Mouse (Mus musculus) hematopoietic stem cell, adult 5-6 weeks (primary cell): ENCODE data around the gene Timm8b. TPM values are rescaled to one million over a fixed set of nuclear protein-coding genes. Genes with fewer than 3 reads are reported as not detected.
A peak's percentile ranks its signal among the peaks of the same experiment; 100 is the strongest.

Experiments used
- ATAC-seq, 2 experiments: fragments of 125-278 bp in 1 of 2; replicated peaks in 1 of 2; 2 replicates each; pipeline ENCODE4 v1.8.0; 2016 to 2017; ENCODE audit warnings: inconsistent platforms in 2 of 2, mild to moderate bottlenecking in 2 of 2, moderate number of reproducible peaks in 2 of 2, low read depth in 1 of 2, moderate TSS enrichment in 1 of 2; ENCODE audit not compliant: low FRiP score in 2 of 2, poor library complexity in 2 of 2, severe bottlenecking in 2 of 2, insufficient read depth in 1 of 2, low TSS enrichment in 1 of 2
- total RNA-seq: library from RNA; stranded (forward); fragments of 172-1452, 232-1000 nt; gene quantifications from 2 replicates; pipeline ENCODE4 v1.2.3, GENCODE M21; 2017

The Timm8b gene
- total RNA-seq, result 123 and 162 TPM in 2 replicates

DNA sequence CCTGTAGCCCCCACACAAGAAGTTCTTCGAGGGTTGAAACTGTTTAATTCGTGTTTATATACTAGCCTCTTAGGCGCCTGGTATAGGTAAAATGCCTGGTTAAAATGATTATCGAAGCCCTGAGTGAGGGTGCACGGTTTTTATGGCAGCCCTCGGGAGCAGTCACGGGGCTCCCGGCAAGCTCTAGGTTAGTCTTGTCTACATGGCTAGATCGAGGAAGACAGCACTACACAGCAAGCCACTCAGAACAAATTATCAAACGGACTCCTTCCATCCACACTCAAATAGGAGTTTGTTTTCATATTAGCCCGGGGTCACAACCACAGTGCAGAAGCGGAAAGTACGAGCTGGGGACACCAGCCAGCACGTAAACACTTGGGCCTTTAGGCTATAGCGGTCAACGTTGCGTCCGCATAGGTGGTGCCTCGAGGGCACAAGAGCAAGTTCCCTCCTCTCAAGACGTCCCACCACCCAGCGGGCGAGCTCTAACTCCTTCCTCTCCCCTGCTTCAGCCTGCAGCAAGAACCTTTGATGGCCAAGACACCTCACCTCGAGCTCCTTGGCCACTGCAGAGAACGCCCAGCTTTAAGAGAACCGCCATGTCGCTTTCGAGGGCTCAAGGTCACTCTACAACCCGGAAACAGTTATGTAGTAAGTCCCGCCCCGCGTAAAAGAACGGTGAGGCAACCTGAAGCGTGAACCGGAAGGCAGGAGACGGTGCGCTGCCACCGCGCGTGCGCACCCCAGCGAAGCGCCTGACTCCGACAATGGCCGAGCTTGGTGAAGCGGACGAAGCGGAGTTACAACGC, at the start of gene Timm8b, which contains the start of gene Sdhd:
Gene Timm8b, plus strand, starts transcription at position 722 of the 809 bp plus-strand sequence.
Gene Sdhd, minus strand, starts transcription at position 624 of the 809 bp plus-strand sequence.
- peak; percentile 92 to 97 for ATAC-seq

DNA sequence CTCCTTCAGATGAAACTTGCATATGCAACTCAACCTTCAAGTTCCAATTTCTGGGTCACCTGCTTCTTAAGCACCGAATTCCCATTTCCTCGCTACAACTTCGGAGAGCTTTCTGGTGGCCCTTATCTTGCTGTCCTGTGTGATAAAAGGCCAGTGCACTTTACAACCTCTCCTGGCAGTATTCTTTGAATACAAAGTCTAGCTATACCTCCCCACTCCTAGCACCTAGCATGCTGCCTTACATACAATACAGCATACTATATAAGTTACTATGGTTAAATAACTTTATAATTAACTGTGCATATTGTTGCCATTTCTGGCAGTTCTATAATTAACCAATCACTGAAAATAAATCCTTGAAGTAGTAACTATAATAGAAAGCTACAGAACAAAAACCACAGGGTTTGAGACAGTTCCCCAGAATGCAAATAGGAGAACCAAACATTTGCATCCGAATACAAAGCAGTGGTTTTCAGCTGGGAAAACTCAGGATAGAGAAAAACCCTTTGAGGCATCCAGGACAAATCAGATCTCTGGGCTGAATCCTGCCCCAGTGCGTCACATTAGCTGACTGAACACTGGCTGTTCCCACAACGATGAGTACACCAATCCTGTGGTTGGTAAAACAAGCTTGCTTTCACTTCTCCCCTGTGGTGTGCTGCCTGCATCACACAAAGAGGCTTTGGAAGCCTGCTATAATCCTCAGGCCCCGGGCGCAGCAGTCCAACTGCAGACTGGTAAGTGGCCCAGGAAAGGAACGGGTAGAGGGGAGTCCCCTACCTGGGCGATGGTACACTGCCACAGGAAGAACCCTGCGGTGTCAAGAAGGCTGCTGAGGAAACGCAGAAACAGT, 49.2 kb upstream of the Timm8b start, which contains the start of gene Il18:
Gene Il18, plus strand, starts transcription at position 587 of the 853 bp plus-strand sequence.
- peak; percentile 75 to 97 for ATAC-seq

- peak in 1 of 2 experiments; percentile 30; a peak in 1 of 4 replicates for ATAC-seq
Measured at GRCm38 (mm10) chr9:50555094-50555446, 48.6 kb upstream of the Timm8b start, which contains the start of gene Bco2. Gene Bco2 (minus strand): TSS chr9:50555181.

- ATAC-seq, result no peak
Measured at GRCm38 (mm10) chr9:50561145-50561917, 42.4 kb upstream of the Timm8b start, which contains the start of gene Tex12. Gene Tex12 (minus strand): TSS chr9:50561325.

GRCm38 (mm10) chr9:50561918-50562360, 41.8 kb upstream of the Timm8b start:
- ATAC-seq, result no peak

DNA sequence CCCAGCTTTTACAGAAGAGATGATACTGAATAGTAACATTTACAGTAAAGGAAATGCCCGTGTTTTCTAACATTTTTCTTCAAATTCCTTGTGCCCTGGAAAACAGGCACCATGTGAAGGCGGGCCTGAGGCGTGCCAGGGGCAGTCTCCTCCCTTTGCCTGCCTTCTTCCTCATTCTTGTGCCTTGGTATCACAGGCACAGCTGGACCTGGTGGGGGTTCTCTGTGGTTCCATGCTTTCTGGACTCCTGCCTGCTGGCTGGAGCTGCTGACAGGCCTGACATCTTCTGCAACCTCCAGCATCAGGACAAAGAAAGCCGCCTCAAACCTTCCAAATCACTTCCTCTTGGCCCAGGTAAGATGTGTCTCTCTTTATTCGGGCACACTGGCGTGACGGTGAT, 38.5 kb upstream of the Timm8b start:
- ATAC-seq, result peak; percentile 76 to 81; a peak in 3 of 4 replicates

- ATAC-seq, result no peak
Measured at GRCm38 (mm10) chr9:50565940-50566339, 37.8 kb upstream of the Timm8b start.

GRCm38 (mm10) chr9:50567372-50567771, 36.3 kb upstream of the Timm8b start:
- no peak for ATAC-seq

DNA sequence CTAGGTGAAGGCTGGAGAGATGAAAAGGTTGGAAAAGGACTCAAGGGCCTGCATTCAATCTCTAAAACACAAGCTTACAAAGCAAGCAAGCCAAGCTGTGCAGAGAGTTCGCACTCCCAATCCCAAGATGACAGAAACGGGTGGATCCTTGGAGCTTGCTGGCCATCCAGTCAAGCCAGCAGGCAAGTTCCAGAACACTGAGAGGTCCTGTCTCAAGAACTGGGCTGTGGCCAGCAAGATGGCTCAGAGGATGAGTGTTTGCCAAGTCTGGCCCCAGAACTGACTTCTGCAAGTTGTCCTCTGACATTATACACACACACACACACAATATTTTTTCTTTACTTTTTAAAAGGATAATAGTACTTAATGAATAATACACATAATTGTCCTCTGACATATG, 35.8 kb upstream of the Timm8b start:
- no peak for ATAC-seq

DNA sequence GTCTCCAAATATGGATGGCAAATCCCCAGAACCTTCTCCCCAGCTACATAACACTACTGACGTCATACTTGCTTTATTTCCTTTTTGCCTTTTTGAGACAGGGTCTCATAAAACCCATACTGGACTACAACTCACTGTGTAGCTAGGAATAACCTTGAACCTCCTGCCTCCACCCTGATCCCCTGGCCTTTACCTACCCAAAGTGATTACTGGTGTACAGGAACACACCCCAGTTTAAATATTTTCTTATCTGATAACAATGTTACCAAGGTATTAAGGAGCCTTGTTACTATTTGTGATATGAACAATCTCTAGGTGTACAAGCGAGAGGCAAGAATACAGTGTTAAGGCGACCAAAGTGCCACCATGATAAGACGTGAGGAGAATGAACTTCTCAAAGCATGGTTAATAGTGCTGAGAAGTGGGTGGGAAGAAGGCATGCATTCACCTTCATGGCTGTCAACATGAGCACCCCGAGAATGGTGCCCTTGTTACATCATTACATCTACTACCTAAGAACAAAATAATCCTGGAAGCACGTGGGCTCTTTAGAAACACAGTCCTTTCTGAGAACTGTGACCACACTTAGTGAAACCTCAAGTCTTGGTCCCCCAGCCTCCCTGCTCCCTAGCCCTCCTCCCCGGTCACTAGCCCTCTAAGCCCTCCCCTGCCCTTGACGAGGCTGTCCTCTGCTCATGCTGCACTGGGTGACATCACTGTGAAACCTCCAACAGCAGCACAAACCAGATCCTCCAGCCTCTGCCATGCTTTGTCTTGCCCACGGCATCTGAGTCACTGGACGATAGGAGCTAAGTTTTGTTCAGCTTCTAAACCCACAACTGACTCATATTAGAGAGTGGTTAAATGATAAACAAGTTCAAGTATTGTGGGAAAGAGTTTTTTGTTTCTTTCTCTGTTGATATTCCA, 33.8 kb upstream of the Timm8b start:
- no peak for ATAC-seq

DNA sequence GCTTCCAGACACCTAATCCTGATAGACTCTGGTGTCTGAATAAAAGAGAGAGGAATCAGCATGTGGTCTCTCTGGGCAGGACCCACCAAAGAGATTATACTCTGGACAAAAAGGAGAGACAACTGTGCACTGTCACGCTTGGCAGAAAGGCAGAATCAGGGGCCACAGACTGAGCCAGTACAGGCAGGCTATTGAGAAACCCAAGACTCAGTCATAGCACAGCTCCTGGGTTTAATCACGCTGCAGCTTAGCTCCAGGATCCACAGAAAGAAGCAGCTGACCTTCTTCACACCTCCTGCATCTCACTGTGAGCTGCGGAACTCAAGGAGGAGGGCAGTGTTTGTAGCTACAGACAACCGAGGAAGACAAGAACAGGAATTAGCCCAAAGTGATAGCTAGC, 23.3 kb upstream of the Timm8b start:
- no peak for ATAC-seq

GRCm38 (mm10) chr9:50585145-50585818, 18.4 kb upstream of the Timm8b start:
- no peak for ATAC-seq

- ATAC-seq, result no peak
Measured at GRCm38 (mm10) chr9:50586955-50587354, 16.8 kb upstream of the Timm8b start.

DNA sequence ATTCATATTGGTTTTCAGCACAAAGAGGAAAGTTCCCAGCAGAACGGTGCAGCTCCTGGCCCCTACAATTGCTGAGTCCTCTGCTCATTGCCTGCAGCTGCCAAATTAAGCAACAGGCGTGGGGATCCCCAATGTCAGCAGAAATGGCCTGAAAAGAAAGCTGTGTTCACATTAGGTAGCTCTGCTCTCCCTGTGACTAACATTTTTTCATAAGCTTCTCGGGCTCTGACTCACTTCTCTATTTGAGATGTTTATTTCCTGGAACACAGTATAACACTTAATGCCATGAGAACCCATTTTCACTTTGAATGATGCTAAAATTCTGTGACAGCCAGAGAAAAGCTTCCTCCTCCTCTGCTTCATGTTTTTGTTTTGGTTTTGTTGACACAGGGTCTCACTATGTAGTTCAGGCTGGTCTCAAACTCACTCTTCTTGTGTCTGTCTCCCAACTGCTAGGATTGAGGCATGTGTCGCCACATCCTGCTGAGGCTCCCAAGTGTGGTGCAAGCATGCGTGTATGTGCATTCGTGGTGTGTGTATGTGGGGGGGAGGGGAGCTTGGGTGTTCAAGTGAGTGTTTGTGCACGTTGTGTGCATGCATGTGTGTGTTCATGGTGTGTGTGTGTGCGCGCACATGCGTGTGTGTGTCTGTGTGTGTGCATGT, 12.7 kb upstream of the Timm8b start:
- peak; percentile 38 to 49; a peak in 3 of 4 replicates for ATAC-seq

DNA sequence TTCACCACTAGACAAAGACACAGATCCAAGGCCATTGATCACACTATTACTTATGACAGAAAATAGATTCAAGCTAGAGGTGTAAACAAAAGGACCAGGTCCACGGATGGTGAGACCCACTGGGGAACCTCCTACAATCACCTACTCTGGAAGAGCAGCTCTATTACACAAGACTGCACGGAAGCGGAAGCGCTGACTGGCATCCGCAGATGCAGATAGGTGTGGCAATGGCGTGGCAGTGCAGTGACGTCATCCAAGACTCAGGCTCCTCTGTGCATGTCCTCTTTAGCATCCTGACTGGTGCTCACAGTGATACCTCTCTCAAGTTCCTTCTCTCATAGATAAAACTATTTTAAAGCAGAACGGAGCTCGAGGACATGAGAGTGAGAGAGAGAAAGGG, 10.8 kb upstream of the Timm8b start:
- peak in 1 of 2 experiments; percentile 76; a peak in 2 of 4 replicates for ATAC-seq
